Mouse (Mus musculus): ENCODE measurements around the gene Xab2.
"Not testable (repeated sequence)": the region's sequence is repeated elsewhere in the genome, so short reads cannot be mapped to it uniquely, and the experiment has no call there.

Gene Xab2

DNA sequence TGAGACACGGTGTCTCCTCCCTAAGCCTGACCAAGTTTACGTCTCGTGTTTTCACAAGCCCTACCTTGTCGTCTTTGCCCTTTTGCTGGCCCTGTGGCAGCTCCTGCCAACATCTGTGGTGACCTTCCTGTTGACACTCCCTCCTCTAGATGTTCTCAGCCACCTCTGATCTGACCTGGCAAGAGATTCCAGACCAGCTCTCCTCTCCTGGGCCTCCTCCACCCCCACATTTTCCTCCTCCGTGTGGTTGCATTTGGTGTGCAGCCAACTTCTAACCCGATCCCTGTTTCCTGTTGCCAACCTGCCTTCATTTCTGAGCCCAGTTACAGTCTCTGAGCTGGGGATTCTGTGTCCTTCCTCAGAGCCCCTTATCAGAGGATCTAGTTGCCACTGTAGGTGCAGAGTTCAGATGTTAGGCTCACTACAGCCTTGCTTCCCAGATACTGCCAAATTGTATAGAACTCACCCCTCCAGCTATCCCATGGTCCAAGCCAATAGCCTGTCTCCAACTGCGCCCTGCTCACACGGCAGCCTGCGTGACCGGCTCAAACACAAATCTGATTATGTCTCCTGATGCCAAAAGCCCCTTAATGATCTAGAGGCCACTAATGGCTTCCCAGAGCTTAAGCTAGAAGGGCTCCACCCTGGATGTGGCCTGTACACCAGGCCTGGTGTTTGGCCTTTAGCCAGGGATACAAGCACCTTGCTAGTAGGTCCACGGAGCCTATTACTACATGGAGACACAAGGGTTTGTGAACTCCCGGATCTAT, 11.9 kb downstream of the Xab2 start:
- no peak for DNase-seq (ENCODE audit: low read depth, low spot score)

DNA sequence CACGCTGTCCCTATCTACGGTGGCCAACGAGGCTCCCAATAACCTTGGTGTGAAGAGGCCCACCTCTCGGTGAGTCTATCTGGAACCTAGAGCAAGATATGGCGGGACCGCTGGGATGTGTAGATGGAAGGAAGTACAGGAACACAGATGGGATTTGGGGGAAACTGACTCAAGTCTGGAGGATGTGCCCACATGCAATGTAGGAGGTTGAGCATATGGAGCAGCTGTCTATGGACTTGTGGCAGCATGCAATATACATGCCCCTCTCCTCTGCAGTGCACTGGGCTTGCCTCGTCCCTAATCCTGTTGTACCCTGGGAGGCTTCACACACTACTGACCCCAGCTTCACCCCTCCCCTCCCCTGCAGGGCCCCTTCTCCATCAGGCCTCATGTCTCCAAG, 13.3 kb downstream of the Xab2 start:
- no peak for DNase-seq (ENCODE audit: low read depth, low spot score)

DNA sequence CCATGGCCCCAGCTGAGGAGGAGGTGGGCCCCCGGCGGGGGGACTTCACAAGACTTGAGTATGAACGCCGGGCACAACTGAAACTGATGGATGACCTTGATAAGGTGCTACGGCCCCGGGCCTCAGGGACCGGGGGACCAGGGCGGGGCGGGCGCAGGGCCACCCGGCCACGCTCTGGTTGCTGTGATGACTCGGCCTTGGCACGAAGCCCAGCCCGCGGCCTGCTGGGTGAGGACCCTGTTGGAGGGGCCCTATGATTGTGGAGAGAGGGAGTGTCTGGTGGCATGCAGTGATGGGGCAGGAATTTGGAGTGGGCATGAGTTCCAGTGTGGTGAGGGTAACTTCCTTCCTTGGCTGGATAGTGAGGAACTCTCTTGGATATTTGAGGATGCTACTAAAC, 14.5 kb downstream of the Xab2 start:
- no peak for DNase-seq (ENCODE audit: low read depth, low spot score)

DNA sequence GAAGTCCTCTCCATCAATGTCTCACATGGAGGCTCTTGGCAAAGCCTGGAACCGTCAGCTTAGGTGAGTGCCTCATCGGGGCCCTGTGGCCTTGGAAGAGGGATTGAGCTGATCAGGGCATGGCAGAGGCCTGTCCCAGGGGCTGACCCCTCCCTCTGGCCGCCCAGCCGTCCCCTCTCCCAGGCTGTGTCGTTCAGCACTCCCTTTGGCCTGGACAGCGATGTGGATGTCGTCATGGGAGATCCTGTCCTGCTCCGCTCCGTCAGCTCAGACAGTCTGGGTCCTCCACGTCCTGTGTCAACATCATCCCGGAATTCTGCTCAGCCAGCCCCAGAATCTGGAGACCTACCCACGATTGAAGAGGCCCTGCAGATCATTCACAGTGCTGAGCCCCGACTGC, 17.7 kb downstream of the Xab2 start:
- DNase-seq (ENCODE audit: low read depth, low spot score) = no peak

DNA sequence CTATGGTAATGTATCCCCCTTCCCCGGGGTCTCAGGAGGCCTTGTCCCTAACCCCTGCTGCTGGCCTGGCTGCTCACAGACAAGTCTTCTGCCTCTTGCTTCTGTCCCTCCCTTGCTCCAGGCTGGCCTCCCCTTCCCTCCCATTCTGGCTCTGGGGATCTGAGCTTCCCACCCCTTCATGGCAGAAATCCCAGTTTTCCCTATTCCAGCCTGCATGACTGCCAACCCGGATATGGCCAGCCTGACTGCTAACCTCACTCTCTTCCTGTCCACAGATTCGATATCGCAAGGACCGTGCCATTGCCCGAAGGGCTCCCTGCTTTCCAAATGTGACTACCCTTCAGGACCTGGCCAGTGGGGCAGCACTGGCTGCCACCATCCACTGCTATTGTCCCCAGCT, 20.7 kb downstream of the Xab2 start:
- DNase-seq (ENCODE audit: low read depth, low spot score) = no peak

DNA sequence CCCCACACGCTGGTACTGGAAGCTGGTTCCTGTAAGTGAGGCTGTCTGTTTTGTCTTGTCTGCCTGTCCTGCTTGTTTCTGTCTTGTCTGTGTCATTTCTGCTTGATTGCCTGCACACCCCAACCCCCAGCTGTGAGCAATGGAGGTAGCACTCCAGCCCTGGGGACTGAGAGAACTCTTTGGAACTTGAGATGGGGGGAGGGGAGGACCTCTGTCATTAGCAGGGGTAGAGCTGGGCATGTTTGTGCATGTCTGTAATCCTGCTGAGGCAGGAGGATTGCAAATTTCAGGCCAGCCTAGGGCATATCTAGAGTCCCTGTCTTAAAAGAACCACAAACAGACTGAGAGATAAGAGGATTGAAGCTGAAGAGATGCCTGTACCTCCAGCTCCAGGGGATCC, 21.9 kb downstream of the Xab2 start:
- no peak for DNase-seq (ENCODE audit: low read depth, low spot score)

DNA sequence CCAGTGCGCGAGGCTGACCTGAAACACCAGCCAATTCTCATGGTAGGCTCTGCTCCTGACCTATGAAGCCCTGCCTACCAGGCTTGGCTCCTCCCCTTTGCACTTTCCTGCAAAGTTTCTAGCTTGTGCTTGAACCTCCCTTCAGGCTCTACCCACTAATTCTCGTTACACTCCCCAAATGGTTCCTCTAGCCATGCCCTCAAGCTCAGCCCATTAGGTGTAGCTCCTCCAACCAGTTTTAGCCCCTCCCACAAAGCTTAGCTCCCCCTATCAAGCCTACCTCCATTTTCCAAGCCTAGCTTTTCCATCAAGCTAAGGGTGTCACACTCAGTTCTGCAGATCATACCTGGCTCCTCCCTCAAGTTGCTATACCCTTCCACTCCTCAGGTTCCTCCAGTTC, 23.1 kb downstream of the Xab2 start:
- no peak for DNase-seq (ENCODE audit: low read depth, low spot score)

DNA sequence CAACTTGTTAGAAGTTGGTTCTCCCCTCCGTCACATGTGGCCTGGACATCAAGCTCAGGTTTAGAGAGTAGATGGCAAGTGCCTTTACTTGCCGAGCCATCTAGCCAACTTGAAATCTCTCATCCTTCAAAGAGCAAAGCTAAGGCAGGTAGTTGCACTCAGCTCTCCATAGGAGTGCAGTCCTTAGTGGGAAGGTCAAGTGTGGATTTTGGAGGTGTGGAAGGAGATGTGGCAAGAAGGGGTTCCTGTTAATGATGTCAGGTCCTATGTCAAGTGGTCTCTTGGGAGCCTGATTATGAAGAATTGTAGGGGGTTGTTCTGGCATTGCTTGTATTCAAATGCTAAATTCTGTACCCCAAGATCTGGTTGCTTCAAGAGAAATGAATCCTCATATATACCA, 26.6 kb downstream of the Xab2 start:
- DNase-seq (ENCODE audit: low read depth, low spot score) = no peak

DNA sequence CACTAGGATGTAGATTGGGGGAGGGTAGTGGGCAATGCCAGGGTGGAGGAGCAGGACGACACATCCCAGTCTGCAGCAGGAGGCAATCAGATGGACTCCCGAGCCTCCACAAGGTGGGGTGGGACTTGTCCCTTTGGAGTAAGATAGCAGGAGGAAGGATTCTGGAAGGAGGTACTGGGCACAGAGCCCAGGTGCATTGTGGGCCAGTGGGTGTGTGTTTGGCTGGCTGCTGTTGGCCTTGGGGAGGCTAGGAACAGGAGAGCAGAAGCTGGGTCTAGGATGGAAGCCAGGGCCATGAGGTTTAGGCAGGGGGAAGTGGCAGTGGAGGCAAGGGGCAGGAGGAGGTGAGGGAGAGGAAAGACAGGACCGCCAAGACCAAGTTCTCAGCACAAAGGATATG, 27.6 kb downstream of the Xab2 start:
- DNase-seq (ENCODE audit: low read depth, low spot score) = no peak

DNA sequence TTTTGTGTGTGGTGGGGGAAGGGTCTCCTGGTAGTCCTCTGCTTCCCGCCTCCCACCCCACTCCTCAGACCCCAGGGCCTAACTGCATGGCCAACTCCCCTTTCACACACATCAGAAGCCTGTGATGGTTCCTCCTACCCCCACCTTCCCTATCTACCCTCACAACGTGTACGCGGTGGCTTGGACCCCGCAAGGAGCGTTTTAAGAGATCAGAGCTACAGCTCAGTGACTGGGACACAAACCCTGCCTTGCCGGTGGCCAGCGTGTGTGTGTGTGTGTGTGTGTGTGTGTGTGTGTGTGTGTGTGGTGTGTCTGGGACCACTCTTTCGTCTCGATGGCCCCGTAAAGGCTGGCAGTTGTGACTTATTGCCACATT, 32.9 kb downstream of the Xab2 start:
- no peak for DNase-seq (ENCODE audit: low read depth, low spot score)

DNA sequence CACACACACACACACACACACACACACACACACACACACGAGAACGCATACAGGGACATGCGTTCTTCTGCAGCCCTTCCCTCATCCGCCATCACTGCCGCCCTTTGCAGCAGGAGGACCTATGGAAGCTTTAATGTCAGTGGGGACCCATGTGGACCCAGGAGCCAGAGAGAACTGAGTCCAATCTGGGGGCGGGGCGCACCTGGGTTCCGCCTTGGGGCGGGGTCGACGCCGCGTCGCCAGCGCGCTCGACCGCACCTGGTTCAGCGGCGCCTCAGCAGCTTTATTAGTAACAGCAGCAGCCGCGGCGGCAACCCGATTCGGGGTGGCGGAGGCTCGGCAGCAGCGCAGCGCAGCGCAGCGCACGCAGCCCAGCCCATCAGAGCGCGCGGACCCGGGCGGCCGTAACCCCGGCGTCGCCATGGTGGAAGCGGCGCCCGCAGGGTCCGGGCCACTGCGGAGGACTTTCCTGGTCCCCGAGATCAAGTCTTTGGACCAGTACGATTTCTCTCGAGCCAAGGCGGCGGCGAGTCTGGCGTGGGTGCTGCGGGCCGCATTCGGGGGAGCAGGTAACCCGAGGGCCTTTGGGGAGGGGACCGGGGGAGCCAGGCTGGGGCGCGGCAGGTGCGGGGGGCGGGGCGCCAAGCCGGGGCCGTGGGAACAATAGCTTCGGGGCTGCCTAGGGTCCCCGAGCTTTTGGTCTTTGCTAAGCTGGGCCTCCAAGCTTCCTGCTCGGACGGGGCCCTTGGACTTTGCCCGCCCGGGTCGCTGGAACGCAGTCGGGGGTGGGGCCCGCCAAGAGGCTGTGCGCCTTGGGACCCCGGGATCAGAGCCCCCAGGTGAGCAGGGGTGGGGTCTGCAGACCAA, 33.5 kb downstream of the Xab2 start:
- DNase-seq (ENCODE audit: low read depth, low spot score) = peak; percentile 56

DNA sequence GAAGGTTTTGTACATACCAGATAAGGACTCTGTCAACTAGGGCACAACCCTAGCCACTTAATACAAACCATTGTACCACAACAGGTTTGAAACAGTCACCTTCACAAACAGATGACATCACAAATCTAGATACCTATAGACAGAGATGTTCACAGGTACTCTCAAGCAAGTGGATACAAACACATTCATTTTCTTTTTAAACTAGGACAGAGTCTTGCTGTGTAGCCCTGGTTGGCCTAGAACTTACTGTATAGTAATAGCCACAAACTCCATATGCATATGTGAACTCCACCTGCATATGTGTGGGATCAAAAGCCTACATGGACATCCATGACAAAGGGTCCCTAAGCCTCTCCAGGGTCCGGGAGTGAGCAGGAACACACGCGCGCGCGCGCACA, 34.1 kb downstream of the Xab2 start, which contains the start of gene Camsap3:
TSS of gene Camsap3 (plus strand) at position 301 of the 398 bp plus-strand sequence.
- DNase-seq (ENCODE audit: low read depth, low spot score) = no peak

DNA sequence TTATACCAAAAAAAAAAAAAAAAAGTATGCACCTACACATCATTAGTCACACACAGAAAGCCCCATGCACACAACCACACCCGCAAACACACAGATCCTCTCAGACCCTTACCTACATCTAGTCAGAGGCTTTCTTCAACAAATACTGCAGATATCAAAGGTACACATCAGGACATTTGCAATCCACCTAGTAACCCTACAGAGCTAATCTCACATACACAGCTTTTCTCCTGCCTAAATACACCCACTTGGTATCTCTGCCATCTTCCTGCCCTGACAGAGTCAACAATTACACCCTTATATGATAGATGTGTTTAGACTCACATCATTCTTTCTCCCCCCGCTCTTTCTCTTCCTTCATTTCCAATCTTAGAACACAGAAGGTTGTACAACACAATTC, 34.7 kb downstream of the Xab2 start:
- no peak for DNase-seq (ENCODE audit: low read depth, low spot score)

DNA sequence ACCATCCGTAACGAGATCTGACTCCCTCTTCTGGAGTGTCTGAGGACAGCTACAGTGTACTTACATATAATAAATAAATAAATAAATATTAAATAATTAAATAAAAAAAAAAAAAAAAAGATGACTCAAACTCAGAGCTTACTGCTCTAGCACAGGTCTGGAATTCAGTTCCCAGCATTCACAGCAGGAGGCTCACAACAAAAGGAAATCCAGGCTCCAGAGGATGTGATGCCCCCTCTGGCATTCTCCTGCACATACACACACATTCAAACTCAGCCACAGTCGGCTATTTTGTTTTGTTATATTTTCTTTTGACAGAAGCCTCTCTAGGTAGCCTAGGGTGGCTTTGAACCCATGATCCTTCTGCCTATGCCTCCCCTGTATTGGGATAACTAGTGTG, 39.2 kb downstream of the Xab2 start:
- DNase-seq (ENCODE audit: low read depth, low spot score) = not testable (repeated sequence)

DNA sequence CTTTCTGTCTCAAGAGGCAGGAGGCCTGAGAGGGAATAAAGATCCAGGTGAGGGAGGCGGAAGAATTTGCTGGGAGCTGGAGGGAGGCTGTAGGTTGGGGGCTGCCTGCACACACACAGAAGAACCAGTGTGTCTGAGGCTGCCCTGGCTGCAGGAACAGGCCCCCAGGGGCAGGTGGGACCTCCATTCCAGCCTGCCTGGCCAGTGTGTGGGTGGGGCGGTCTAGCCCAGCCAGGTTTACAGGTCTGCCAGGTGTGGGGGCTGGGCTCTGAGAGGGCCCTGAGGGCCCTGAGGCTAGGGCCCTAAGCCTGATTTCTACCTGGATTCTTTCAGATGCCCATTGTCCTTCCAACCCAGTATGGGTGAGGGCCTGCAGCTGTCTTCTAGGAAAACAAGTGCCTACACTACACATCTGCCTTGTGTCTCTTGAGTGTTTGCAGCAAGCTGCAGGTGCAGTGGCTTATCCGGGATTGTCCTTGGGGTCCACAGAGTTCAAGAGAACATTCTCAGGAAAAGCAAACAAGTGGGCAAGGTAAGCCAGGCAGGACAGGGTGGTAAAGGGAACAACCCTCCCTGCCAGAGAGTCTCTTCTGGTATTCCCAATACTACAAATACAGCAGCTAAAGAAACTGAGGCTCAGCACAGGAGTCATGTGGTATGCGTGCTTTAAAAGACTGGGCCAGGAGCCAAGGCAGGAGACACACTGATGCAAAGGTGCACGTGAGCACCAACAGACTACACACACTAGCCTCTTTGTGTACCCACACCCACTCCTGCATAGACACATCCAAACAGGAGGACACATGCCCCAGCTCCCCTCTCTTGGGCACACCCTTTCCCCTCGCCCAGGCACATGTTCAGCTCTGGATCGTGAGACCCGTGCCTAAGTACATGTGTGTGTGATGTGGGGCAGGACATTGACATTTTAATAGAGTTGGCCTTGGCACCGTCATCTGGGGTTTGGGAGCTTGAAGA, 41.4 kb downstream of the Xab2 start:
- DNase-seq (ENCODE audit: low read depth, low spot score) = no peak

DNA sequence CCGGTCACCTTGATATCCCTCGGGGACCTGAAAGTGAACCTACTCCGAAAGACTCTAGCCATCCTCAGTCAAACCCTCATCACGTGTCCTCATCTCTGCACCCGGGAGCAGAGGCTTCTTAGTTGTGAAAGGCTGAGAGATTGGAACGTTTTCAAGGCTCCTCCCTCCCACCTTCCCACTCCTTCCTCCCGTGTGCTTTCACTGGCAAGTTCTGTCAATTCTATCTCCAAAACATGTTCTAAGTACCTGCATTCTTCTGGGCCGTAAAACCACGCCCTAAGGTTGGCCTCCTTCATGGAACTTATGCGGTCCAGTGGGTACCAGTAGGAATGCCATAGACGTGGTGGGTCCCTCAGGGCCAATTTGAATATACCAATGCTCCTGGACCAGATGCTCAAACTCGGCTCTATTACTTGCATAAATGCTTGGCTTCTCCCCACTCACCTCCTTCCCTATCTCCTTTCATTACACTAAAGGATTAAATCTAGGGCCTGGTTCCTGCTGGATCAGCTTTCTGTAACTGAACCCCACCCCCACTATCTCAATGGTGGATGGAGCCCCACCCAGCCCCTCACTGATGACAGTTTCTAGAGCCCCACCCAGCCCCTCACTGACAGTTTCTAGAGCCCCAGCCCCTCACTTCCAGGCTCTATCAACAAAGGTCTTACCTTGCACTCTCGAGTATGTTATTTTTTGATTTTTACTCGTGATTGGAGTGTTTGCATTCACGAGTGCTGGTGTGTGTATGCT, 44.7 kb downstream of the Xab2 start:
- no peak for DNase-seq (ENCODE audit: low read depth, low spot score)

DNA sequence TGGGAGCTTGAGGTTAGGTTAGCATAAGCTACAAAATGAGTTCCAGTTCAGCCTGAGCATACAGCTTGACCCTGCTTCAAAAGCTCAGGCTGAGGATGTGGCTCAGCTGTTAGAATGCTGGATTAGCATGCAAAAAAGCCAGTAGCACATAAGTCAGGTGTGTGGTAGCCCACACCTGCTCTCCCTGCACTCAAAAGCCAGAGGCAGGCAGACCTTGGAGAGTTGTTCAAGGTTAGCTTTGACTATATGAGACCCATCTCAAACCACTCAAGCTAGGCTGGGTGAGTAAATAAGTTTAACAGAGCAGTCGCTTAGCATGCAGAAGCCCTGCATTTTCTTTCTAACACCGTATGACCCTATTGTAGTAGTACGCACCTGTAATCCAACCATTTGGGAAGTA, 46.6 kb downstream of the Xab2 start:
- DNase-seq (ENCODE audit: low read depth, low spot score) = no peak

DNA sequence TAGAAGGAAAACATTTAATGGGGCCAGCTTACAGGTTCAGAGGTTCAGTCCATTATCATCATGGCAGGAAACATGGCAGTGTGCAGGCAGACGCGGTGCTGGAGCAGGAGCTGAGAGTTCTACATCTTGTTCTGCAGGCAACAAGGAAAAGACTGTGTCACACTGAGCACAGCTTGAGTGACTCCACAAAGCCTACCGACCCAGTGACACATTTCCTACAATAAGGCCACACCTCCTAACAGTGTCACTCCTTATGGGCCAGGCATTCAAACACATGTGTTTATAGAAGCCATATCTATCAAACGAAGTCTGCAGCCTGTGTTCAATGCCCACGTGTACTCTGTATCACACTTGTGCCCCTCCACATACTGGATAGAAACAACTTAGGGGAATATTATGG, 51.3 kb downstream of the Xab2 start:
- no peak for DNase-seq (ENCODE audit: low read depth, low spot score)

DNA sequence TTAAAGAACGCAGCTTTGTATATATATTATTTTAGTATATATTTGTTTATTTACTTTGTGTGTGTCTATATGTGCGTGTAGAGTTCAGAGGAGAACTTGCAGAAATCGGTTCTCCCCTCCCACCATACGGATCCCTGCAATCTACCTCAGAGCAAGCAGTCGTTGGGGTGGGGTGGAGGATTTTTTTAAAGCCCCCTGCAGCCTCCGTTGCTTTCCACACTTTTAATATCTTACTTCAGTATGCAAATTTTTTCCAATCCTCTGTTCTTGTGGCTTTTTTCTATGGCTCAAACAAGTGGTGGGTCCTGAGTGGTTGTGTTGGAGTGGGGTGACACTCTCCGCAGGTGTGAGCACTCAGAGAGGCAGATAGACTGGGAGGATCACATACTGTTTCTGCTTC, 52.7 kb downstream of the Xab2 start:
- no peak for DNase-seq (ENCODE audit: low read depth, low spot score)

DNA sequence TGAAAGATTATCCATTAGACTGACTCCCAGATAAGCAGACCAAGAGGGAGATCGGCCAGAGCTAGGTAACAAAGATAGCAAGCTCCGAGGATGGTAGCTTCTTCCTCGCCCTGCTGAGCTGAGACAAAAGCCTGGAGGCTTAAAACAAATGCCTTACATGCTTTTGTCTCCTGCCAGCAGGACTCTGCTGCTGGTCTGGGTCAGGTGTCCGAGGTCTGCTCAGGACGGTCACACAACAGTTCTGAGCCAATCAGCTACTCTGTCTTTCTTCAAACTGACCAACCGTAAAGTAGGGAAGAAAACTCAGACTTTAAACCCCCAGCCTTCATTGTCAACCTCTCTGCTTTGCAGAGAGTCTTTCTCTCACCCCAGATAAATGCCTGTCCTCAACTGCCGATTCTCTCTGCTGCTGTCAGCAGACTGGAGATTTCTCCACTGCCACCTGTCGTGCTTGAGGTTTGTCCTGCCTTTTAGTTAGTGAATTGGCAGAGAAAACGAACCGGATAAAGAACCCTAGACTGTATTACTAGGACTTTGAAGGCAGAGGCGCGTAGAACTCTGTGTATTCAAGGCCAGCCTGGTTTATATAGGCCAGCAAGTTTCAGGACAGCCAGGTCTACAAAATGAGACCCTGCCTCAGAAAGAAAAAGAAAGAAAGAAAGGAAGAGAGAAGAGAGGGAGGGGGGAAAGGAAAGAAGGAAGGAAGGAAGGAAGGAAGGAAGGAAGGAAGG, 53.3 kb downstream of the Xab2 start, which contains the start of gene C330021F23Rik:
TSS of gene C330021F23Rik (plus strand) at position 350 of the 731 bp plus-strand sequence.
- DNase-seq (ENCODE audit: low read depth, low spot score) = no peak

Data from CD4-positive, CD25-positive, alpha-beta regulatory T cell, adult 2 months (primary cell).